In genomic region chr3:41436238-41436637, GRCm38 (mm10) we compare ENCODE assay signal across 22 mouse cellular contexts.
A peak's percentile ranks its signal among the peaks of the same experiment; 100 is the strongest.
DNase-seq lines count a peak whose midpoint lies in the region; ATAC-seq and TF ChIP-seq lines count a peak whose summit lies in the region.
"Had no signal": no experiment of that assay in that cellular context is flagged by ENCODE, and none has a peak within 500 bp of the region (broad histone marks: within the 10 kb centered on the region; RNA-seq: fewer than 3 reads in every experiment).

No protein-coding gene starts in this region.

- 93% methylated on average over 8 of the region's 8 CpGs for WGBS in neural tube, embryonic 15.5 days

- no peaks in the 10 kb centered on the region for H3K36me3 ChIP-seq in neural tube, embryonic 15.5 days
- H3K36me3 ChIP-seq: intestine, embryonic 15.5 days; midbrain, embryonic 15.5 days; neural tube, embryonic 13.5 days had no signal

- H3K27ac ChIP-seq in gastrocnemius, adult 2 months = no peak overlapping the region
- H3K27ac ChIP-seq in neural tube, embryonic 15.5 days (replicated peaks) = no peak overlapping the region
- H3K27ac ChIP-seq: heart, adult 2 months; intestine, embryonic 15.5 days; macrophage; midbrain, embryonic 15.5 days; neural tube, embryonic 13.5 days; stomach, postnatal 0 days had no signal

- H3K4me1 ChIP-seq in neural tube, embryonic 15.5 days = no peaks in the 10 kb centered on the region
- H3K4me1 ChIP-seq: intestine, embryonic 15.5 days; midbrain, embryonic 15.5 days; neural tube, embryonic 13.5 days had no signal

- DNase-seq in gastrocnemius, adult 2 months = peak; percentile 43
- DNase-seq in gastrocnemius, postnatal 4 days (ENCODE audit: low spot score in 2 of 2) = no peak
- peak; percentile 2 for DNase-seq in right cerebral cortex, adult 18-20 months
- no peak for DNase-seq in right cerebral cortex, postnatal 36 days (ENCODE audit: low spot score in 2 of 2)
- DNase-seq in gastrocnemius, postnatal 25 days = peak; percentile 39
- DNase-seq in adrenal gland, adult 2 months = no peak
- DNase-seq: adrenal gland, postnatal 14 days; B cell, adult 2 months; cerebellum, adult 9-10 months; kidney, adult 8-10 months; kidney, postnatal 10 days; layer of hippocampus, postnatal 36 days had no signal

- ATAC-seq in neural tube, embryonic 15.5 days (ENCODE audit: low FRiP score) = no peak
- ATAC-seq: activated CD4-positive, CD25-positive, alpha-beta regulatory T cell, adult 4 months; forebrain, embryonic 14.5 days; hindbrain, embryonic 16.5 days; intestine, embryonic 15.5 days; midbrain, embryonic 15.5 days had no signal

- H3K9ac ChIP-seq in neural tube, embryonic 15.5 days (replicated peaks) = no peak overlapping the region
- H3K9ac ChIP-seq: intestine, embryonic 15.5 days; midbrain, embryonic 15.5 days; neural tube, embryonic 13.5 days had no signal

- H3K4me2 ChIP-seq in neural tube, embryonic 15.5 days = no peak overlapping the region
- H3K4me2 ChIP-seq: intestine, embryonic 15.5 days; midbrain, embryonic 15.5 days; neural tube, embryonic 13.5 days had no signal

- intact Hi-C loops in gastrocnemius, adult 2 months (cut with DNase I) = no loop called here

- no peaks in the 10 kb centered on the region for H3K27me3 ChIP-seq in neural tube, embryonic 15.5 days (replicated peaks)
- H3K27me3 ChIP-seq: intestine, embryonic 15.5 days; midbrain, embryonic 15.5 days; neural tube, embryonic 13.5 days had no signal

- H3K9me3 ChIP-seq in neural tube, embryonic 15.5 days (replicated peaks) = no peaks in the 10 kb centered on the region
- H3K9me3 ChIP-seq: intestine, embryonic 15.5 days; midbrain, embryonic 15.5 days; neural tube, embryonic 13.5 days had no signal

- H3K4me3 ChIP-seq in gastrocnemius, adult 2 months = no peak overlapping the region
- H3K4me3 ChIP-seq in neural tube, embryonic 15.5 days (replicated peaks) = no peak overlapping the region
- H3K4me3 ChIP-seq: heart, adult 2 months; intestine, embryonic 15.5 days; midbrain, embryonic 15.5 days; neural tube, embryonic 13.5 days had no signal

- no peak for TF ChIP-seq CTCF in gastrocnemius, adult 2 months (IDR thresholded peaks at IDR 0.05)

Comparison
In these comparisons a context has a peak if more than half of its experiments do, and no peak if none do; other contexts are left out.
1. DNase-seq: peak in gastrocnemius, adult 2 months (single experiment), right cerebral cortex, adult 18-20 months (single experiment) and gastrocnemius, postnatal 25 days (single experiment); none in gastrocnemius, postnatal 4 days (0 of 2), right cerebral cortex, postnatal 36 days (0 of 2) and adrenal gland, adult 2 months (single experiment).